Mouse (Mus musculus) kidney, embryonic 14.5 days (tissue): Measurements from ENCODE around the gene Fam135a. TPM values are rescaled to one million over a fixed set of nuclear protein-coding genes. Genes with fewer than 3 reads are reported as not detected.
A peak's percentile ranks its signal among the peaks of the same experiment; 100 is the strongest.

ENCODE experiments used
- ATAC-seq: fragments of 200-750 bp; cut with Nextera tagmentation; 2 replicates; pipeline ENCODE4 v1.8.0; 2017; ENCODE audit warnings: moderate number of reproducible peaks, mild to moderate bottlenecking, moderate TSS enrichment, moderate library complexity; ENCODE audit not compliant: low FRiP score, low TSS enrichment
- H3K27ac ChIP-seq: fragments of 300-500 bp; sonication (generic); 2 replicates; pipeline ENCODE4 v1.5.1; 2014; ENCODE audit warnings: low read depth, mild to moderate bottlenecking, low read length, moderate library complexity, mixed read lengths
- H3K27me3 ChIP-seq: fragments of 300-500 bp; sonication (generic); 2 replicates; pipeline ENCODE4 v1.6.1; 2014; ENCODE audit warnings: mild to moderate bottlenecking, low read length; ENCODE audit not compliant: control insufficient read depth, insufficient read depth
- H3K36me3 ChIP-seq: fragments of 300-500 bp; sonication (generic); 2 replicates; pipeline ENCODE4 v1.6.1; 2014; ENCODE audit warnings: low read length, mixed read lengths; ENCODE audit not compliant: control insufficient read depth, insufficient read depth
- H3K4me1 ChIP-seq: fragments of 300-500 bp; sonication (generic); 2 replicates; pipeline ENCODE4 v1.6.1; 2014; ENCODE audit warnings: low read length, mixed read lengths; ENCODE audit not compliant: control insufficient read depth, insufficient read depth
- H3K4me2 ChIP-seq: fragments of 300-500 bp; sonication (generic); replicated peaks from 2 replicates; pipeline ENCODE4 v1.6.1; 2014; ENCODE audit warnings: low read depth, mild to moderate bottlenecking, low read length
- H3K4me3 ChIP-seq: fragments of 300-500 bp; sonication (generic); 2 replicates; pipeline ENCODE4 v1.5.1; 2014; ENCODE audit warnings: mild to moderate bottlenecking, low read length
- H3K9ac ChIP-seq: fragments of 300-500 bp; sonication (generic); 2 replicates; pipeline ENCODE4 v1.6.1; 2014; ENCODE audit warnings: low read depth, mild to moderate bottlenecking, low read length, moderate library complexity
- H3K9me3 ChIP-seq: fragments of 300-500 bp; sonication (generic); 2 replicates; pipeline ENCODE4 v1.6.1; 2016; ENCODE audit warnings: low read length; ENCODE audit not compliant: control insufficient read depth
- WGBS: fragments of 180-500 bp; shearing (Covaris S2); extraction: QIAGEN DNeasy Blood & Tissue Kit; methylation state at CpG from one replicate; pipeline ENCODE4 v1.1.7; 2014; 5-methylcytosine and 5-hydroxymethylcytosine counted together
- polyA plus RNA-seq: library from polyadenylated mRNA; unstranded; fragments of >200 nt; fragmentation: Nextera tagmentation; extraction: Ambion mirVana; gene quantifications from 2 replicates; pipeline ENCODE4 v1.2.1, GENCODE M21; 2014

The Fam135a gene
- polyA plus RNA-seq, 1 experiment from 2014 or later = 32.1 TPM

GRCm38 (mm10) chr1:24033759-24034423 lies 66.2 kb downstream of the Fam135a start:
- Histone ChIP-seq H3K36me3 (peaks cover 14% of the 10 kb centered on the region; the same call in 1 of the 2 replicates), H3K4me1 (no peaks in the 10 kb centered on the region), H3K27ac (no peak overlapping the region), H3K4me3 (no peak overlapping the region), H3K27me3 (no peaks in the 10 kb centered on the region), H3K9me3 (no peaks in the 10 kb centered on the region), H3K4me2 (no peak overlapping the region), H3K9ac (no peak overlapping the region)
- WGBS = 88% methylated on average over 2 of the region's 2 CpGs
- ATAC-seq = no peak

- Histone ChIP-seq H3K36me3 (peaks cover 6% of the 10 kb centered on the region; the same call in 1 of the 2 replicates), H3K4me1 (no peaks in the 10 kb centered on the region), H3K4me3 (no peak overlapping the region), H3K4me2 (no peak overlapping the region), H3K27me3 (no peaks in the 10 kb centered on the region), H3K9me3 (no peaks in the 10 kb centered on the region), H3K9ac (no peak overlapping the region), H3K27ac (no peak overlapping the region)
- ATAC-seq = no peak
- 95% methylated on average over 6 of the region's 6 CpGs for WGBS
Observed at GRCm38 (mm10) chr1:24010821-24011220, 89.3 kb downstream of the Fam135a start.

GRCm38 (mm10) chr1:24010016-24010415 lies 90.1 kb downstream of the Fam135a start:
- Histone ChIP-seq H3K4me3 (no peak overlapping the region), H3K9ac (no peak overlapping the region), H3K4me2 (no peak overlapping the region), H3K9me3 (no peaks in the 10 kb centered on the region), H3K4me1 (no peaks in the 10 kb centered on the region), H3K27me3 (no peaks in the 10 kb centered on the region), H3K36me3 (peaks cover 6% of the 10 kb centered on the region; the same call in 1 of the 2 replicates), H3K27ac (no peak overlapping the region)
- WGBS = 91% methylated on average over 6 of the region's 6 CpGs
- ATAC-seq = no peak

DNA sequence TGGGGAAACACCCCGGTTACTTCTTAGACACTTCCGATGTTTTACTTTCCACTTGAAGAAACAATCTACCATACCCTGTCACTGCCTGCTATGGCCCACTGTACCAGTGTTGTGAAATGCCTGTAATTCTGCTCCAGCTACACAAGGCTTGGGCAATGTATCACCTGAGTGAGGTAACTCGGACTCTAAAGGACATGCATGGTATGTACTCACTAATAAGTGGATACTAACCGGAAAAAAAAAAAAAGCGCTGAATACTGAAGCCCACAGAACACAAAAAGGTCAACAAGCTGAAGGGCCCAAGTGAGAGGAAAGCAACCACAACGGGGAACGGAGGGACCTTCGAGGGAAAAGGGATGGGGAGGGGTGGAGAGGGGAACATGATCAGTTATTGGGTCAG lies 92.5 kb downstream of the Fam135a start:
- Histone ChIP-seq H3K27me3 (no peaks in the 10 kb centered on the region), H3K4me1 (no peaks in the 10 kb centered on the region), H3K27ac (no peak overlapping the region), H3K9me3 (no peaks in the 10 kb centered on the region), H3K4me2 (no peak overlapping the region), H3K36me3 (peaks cover 4% of the 10 kb centered on the region; the same call in 1 of the 2 replicates), H3K4me3 (no peak overlapping the region), H3K9ac (no peak overlapping the region)
- ATAC-seq = no peak
- 86% methylated on average over 8 of the region's 8 CpGs for WGBS

- Histone ChIP-seq H3K27ac (peak within 1 kb of the TSS; percentile 90), H3K9ac (peak within 1 kb of the TSS; percentile 81), H3K27me3 (no peaks in the 10 kb centered on the region), H3K4me2 (peak within 1 kb of the TSS; percentile 48), H3K4me1 (no peaks in the 10 kb centered on the region), H3K36me3 (peaks cover 5% of the 10 kb centered on the region; the same call in 1 of the 2 replicates), H3K9me3 (no peaks in the 10 kb centered on the region), H3K4me3 (peak within 1 kb of the TSS; percentile 68)
- 1% methylated on average over 47 of the region's 47 CpGs for WGBS
- peak; percentile 98 for ATAC-seq
Observed at GRCm38 (mm10) chr1:24005070-24005804, 94.9 kb downstream of the Fam135a start, which contains the start of gene Sdhaf4. TSS of gene Sdhaf4 (minus strand) at chr1:24005656.

GRCm38 (mm10) chr1:23999318-23999717 lies 100.8 kb downstream of the Fam135a start:
- no peak overlapping the region for H3K27ac ChIP-seq
- no peak overlapping the region for H3K4me3 ChIP-seq
- no peak for ATAC-seq
- H3K4me2 ChIP-seq = no peak overlapping the region
- H3K9me3 ChIP-seq = no peaks in the 10 kb centered on the region
- H3K9ac ChIP-seq = no peak overlapping the region
- 95% methylated on average over 5 of the region's 5 CpGs for WGBS
- H3K27me3 ChIP-seq = no peaks in the 10 kb centered on the region
- no peaks in the 10 kb centered on the region for H3K4me1 ChIP-seq
- H3K36me3 ChIP-seq = peaks cover 8% of the 10 kb centered on the region; the same call in 1 of the 2 replicates

DNA sequence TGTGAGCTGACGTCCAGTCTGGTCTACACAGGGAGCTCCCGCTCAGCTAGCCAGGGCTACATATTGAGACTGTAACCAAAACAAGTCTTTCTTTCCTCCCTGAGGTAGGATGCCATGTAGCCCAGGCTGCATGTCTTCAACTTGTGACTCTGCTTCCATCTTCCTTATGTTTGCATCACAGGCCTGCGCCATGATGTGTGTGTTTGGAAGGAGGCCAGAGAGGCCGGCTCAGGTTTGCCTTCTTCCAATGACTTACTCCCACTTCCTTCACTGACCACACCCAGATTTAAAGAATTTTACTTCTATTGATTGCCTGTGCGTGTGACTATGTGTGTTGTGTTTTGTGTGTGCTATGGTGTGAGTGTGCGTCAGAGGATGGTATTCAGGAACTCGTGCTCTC lies 101.3 kb downstream of the Fam135a start:
- Histone ChIP-seq H3K36me3 (peaks cover 8% of the 10 kb centered on the region; the same call in 1 of the 2 replicates), H3K4me2 (no peak overlapping the region), H3K4me3 (no peak overlapping the region), H3K27me3 (no peaks in the 10 kb centered on the region), H3K27ac (no peak overlapping the region), H3K4me1 (no peaks in the 10 kb centered on the region), H3K9ac (no peak overlapping the region), H3K9me3 (no peaks in the 10 kb centered on the region)
- WGBS = 97% methylated on average over 7 of the region's 7 CpGs
- ATAC-seq = no peak

DNA sequence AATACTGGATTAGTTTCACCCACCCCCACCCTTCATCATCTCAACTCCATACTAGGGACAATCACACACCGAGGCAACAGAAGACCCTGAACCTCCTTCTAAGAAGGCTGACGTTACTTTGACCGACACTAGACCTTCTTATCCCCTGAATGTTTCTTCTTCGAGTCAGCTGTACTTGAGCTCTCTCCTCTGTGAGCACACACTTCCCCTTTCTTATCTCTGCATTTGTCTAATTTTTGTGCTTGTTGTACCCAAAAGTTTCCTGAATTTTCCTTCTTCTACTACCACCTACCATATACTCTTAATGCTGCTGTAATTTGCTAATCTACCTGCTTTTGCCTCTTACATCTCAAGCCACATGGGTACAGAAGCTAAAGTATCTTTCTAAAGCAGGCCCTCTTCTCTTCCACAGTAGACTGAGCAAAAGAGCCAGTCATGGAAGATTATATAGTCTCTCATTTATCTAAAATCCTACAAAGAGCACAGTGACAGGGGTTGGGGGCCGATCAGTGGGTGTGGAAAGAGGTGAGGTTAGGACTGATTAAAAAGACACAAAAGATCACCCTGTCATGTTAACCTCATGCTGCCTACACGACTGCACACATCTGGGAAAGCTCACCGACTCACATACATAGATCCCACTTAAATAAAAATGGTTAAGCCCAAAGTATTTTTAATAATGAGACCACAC lies 101.9 kb downstream of the Fam135a start:
- ATAC-seq = no peak
- H3K4me3 ChIP-seq = no peak overlapping the region
- H3K4me2 ChIP-seq = no peak overlapping the region
- H3K27ac ChIP-seq = no peak overlapping the region
- H3K9me3 ChIP-seq = no peaks in the 10 kb centered on the region
- H3K27me3 ChIP-seq = no peaks in the 10 kb centered on the region
- 88% methylated on average over 7 of the region's 7 CpGs for WGBS
- peaks cover 8% of the 10 kb centered on the region; the same call in 1 of the 2 replicates for H3K36me3 ChIP-seq
- H3K4me1 ChIP-seq = no peaks in the 10 kb centered on the region
- H3K9ac ChIP-seq = no peak overlapping the region
